Mouse (Mus musculus) E14TG2a.4 (cell line): ENCODE measurements around the gene Arfgap2.

Experiments
- CTCF ChIP-seq: conservative IDR thresholded peaks from 2 replicates; pipeline ENCODE4 v1.5.1; 2014; ENCODE audit warnings: low read length
- NANOG ChIP-seq: IDR thresholded peaks from 2 replicates; pipeline ENCODE4 v1.6.1; 2014; ENCODE audit warnings: borderline replicate concordance, low read length, mixed read lengths

GRCm38 (mm10) chr2:91259493-91259892 is 5.3 kb upstream of the Arfgap2 start:
- no peak for TF ChIP-seq CTCF
- TF ChIP-seq NANOG: no peak
